Mouse (Mus musculus) testis, postnatal 14 days (tissue): ENCODE data around the gene Ccdc105.

Experiments
- DNase-seq: peaks from one replicate; pipeline ENCODE4 v3.0.0; 2021; ENCODE audit warnings: low spot score

The Ccdc105 gene

DNA sequence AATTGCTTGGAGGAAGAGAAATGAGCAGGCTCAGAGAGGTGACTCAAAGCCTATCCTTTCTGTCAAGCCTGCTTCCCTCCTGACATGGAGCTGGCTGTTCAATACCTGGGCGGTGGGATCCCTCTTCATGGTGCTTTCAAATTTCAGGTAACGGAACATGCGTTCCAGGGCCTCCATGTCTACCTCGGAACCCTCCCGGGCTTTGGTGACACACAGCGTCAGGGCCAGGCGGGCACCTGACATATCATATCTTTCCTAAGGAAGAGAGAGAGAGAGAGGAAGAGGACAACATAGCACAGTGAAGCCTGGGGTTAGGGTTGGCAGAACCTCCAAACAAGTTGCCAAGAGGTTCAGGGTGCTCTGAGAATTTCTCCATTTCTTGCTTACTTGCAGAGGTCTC lies 37.7 kb downstream of the Ccdc105 start:
- no peak for DNase-seq

- DNase-seq: no peak
These were observed 38.7 kb downstream of the Ccdc105 start for GRCm38 (mm10) chr10:78714129-78714528.

DNA sequence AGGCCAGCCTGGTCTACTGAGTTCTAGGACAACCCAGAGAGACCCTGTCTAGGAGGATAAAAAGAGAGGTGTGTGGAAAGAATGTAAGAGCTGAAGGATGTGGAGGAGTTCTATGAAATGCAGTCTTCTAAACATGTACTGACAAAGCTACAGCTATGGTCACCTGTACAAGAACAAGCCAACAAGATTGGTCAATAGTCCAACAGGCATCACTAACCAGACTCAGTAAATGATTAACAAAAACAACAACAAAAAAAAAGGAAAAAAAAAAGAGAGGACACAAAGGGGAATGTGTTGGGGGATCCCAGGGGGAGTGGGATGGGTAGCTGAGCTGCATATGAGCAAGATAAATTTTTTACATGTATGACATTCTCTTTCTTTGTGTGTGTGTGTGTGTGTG lies 42.2 kb downstream of the Ccdc105 start:
- no peak for DNase-seq

GRCm38 (mm10) chr10:78700881-78701280 lies 52.0 kb downstream of the Ccdc105 start:
- no peak for DNase-seq
